Mouse (Mus musculus): ENCODE measurements at regions not wholly inside any gene's neighbourhood (a gene's known extent, or its start where the extent isn't known, plus 50 kb on each side); places are given as distances from the start of the nearest gene placed in this dataset.
"Not testable (repeated sequence)": the region's sequence is repeated elsewhere in the genome, so short reads cannot be mapped to it uniquely, and the experiment has no call there.

GRCm38 (mm10) chr10:72298824-72299551 is 355.7 kb upstream of the Zwint start:
- no peak for DNase-seq
- intact Hi-C loops (cut with DNase I): no loop called here

- intact Hi-C loops (cut with DNase I); DNase-seq: not testable (repeated sequence)
Measured at GRCm38 (mm10) chr10:72309045-72309444, 345.6 kb upstream of the Zwint start.

- no peak for DNase-seq
Measured at GRCm38 (mm10) chr10:72318308-72318707, 336.3 kb upstream of the Zwint start.

GRCm38 (mm10) chr10:72320307-72320706 is 334.3 kb upstream of the Zwint start:
- DNase-seq: no peak
- intact Hi-C loops (cut with DNase I): no loop called here

More at GRCm38 (mm10) chr10:72318308-72318707, 336.3 kb upstream of the Zwint start:
- intact Hi-C loops (cut with DNase I): no loop called here

- no peak for DNase-seq
- intact Hi-C loops (cut with DNase I): no loop called here
Measured at GRCm38 (mm10) chr10:72326624-72327023, 328.0 kb upstream of the Zwint start.

- intact Hi-C loops (cut with DNase I): no loop called here
- DNase-seq: no peak
Measured at GRCm38 (mm10) chr10:72347253-72347652, 307.4 kb upstream of the Zwint start.

- intact Hi-C loops (cut with DNase I): no loop called here
- DNase-seq: no peak
Measured at GRCm38 (mm10) chr10:72347949-72348663, 306.5 kb upstream of the Zwint start.

GRCm38 (mm10) chr10:72352810-72353209 is 301.8 kb upstream of the Zwint start:
- intact Hi-C loops (cut with DNase I): no loop called here
- DNase-seq: no peak

GRCm38 (mm10) chr10:72353515-72353914 is 301.1 kb upstream of the Zwint start:
- DNase-seq: no peak
- intact Hi-C loops (cut with DNase I): no loop called here

- intact Hi-C loops (cut with DNase I): no loop called here
Measured at GRCm38 (mm10) chr10:72383351-72383750, 271.3 kb upstream of the Zwint start.

GRCm38 (mm10) chr10:72384826-72385225 is 269.8 kb upstream of the Zwint start:
- intact Hi-C loops (cut with DNase I): no loop called here
- DNase-seq: no peak

More at GRCm38 (mm10) chr10:72383351-72383750, 271.3 kb upstream of the Zwint start:
- no peak for DNase-seq

GRCm38 (mm10) chr10:72391397-72391796 is 263.2 kb upstream of the Zwint start:
- no peak for DNase-seq
- intact Hi-C loops (cut with DNase I): loop anchor here (5.0 kb wide), 1 partner anchor 909 kb away; no protein-coding TSS in a partner anchor

- no peak for DNase-seq
- intact Hi-C loops (cut with DNase I): loop anchor here (5.0 kb wide), 1 partner anchor 911 kb away; no protein-coding TSS in a partner anchor
Measured at GRCm38 (mm10) chr10:72393279-72394041, 261.2 kb upstream of the Zwint start.

GRCm38 (mm10) chr10:72394367-72394766 is 260.3 kb upstream of the Zwint start:
- DNase-seq: no peak
- intact Hi-C loops (cut with DNase I): loop anchor here (5.0 kb wide), 1 partner anchor 912 kb away; no protein-coding TSS in a partner anchor

GRCm38 (mm10) chr10:72403290-72403689 is 251.4 kb upstream of the Zwint start:
- intact Hi-C loops (cut with DNase I): no loop called here
- DNase-seq: no peak

- DNase-seq: no peak
- intact Hi-C loops (cut with DNase I): no loop called here
Measured at GRCm38 (mm10) chr10:72410305-72410704, 244.3 kb upstream of the Zwint start.

- intact Hi-C loops (cut with DNase I): no loop called here
- DNase-seq: no peak
Measured at GRCm38 (mm10) chr10:72411670-72412069, 243.0 kb upstream of the Zwint start.

- DNase-seq: no peak
- intact Hi-C loops (cut with DNase I): no loop called here
Measured at GRCm38 (mm10) chr10:72454629-72455028, 200.0 kb upstream of the Zwint start.

- DNase-seq: no peak
- intact Hi-C loops (cut with DNase I): no loop called here
Measured at GRCm38 (mm10) chr10:72484315-72484714, 170.3 kb upstream of the Zwint start.

GRCm38 (mm10) chr10:72532431-72532830 is 122.2 kb upstream of the Zwint start:
- intact Hi-C loops (cut with DNase I): no loop called here
- no peak for DNase-seq

- no peak for DNase-seq
- intact Hi-C loops (cut with DNase I): no loop called here
Measured at GRCm38 (mm10) chr10:72533427-72533826, 121.2 kb upstream of the Zwint start.
